Mouse (Mus musculus) brain, embryonic 14.5 days (tissue): ENCODE data around the gene Zfp747.

Experiments used
- CTCF ChIP-seq: fragments of 200-500 bp; IDR thresholded peaks from 2 replicates; pipeline ENCODE4 v1.5.1; 2012; ENCODE audit warnings: inconsistent platforms, mild to moderate bottlenecking, moderate library complexity, borderline replicate concordance; ENCODE audit not compliant: insufficient read depth, insufficient read length; ENCODE audit errors: extremely low read depth
- POLR2A ChIP-seq: fragments of 200-500 bp; IDR thresholded peaks from 2 replicates; pipeline ENCODE4 v1.6.1; 2012; ENCODE audit warnings: mild to moderate bottlenecking, inconsistent platforms, borderline replicate concordance; ENCODE audit not compliant: poor library complexity, insufficient read depth, insufficient read length, severe bottlenecking; ENCODE audit errors: extremely low read depth

GRCm38 (mm10) chr7:127371213-127371612, 4.6 kb downstream of the Zfp747 start:
- TF ChIP-seq CTCF (no peak), POLR2A (no peak)
